Mouse (Mus musculus) cortical plate, adult 2 months (tissue): Measurements from ENCODE around the gene Hoxa6. TPM values are rescaled to one million over a fixed set of nuclear protein-coding genes. Genes with fewer than 3 reads are reported as not detected.

Source experiments
- H3K27ac ChIP-seq: fragments of 200-500 bp; 2 replicates; pipeline ENCODE4 v1.5.1; 2012; ENCODE audit warnings: low read length, control low read depth, inconsistent platforms; ENCODE audit not compliant: insufficient read depth
- H3K4me1 ChIP-seq: fragments of 200-500 bp; 2 replicates; pipeline ENCODE4 v1.6.1; 2011; ENCODE audit warnings: low read length; ENCODE audit not compliant: control insufficient read depth, insufficient read depth
- H3K4me3 ChIP-seq: fragments of 200-500 bp; 2 replicates; pipeline ENCODE4 v1.5.1; 2011; ENCODE audit warnings: mild to moderate bottlenecking, low read length, control low read depth; ENCODE audit not compliant: insufficient read depth
- CTCF ChIP-seq: fragments of 200-500 bp; IDR thresholded peaks from 2 replicates; pipeline ENCODE4 v1.5.1; 2011; ENCODE audit warnings: mild to moderate bottlenecking, control low read depth, low read length; ENCODE audit not compliant: insufficient read depth; ENCODE audit errors: extremely low read depth
- POLR2A ChIP-seq: fragments of 200-500 bp; IDR thresholded peaks from 2 replicates; pipeline ENCODE4 v1.6.1; 2011; ENCODE audit warnings: mild to moderate bottlenecking, low read length, control low read depth; ENCODE audit not compliant: insufficient read depth; ENCODE audit errors: extremely low read depth
- polyA plus RNA-seq: library from polyadenylated mRNA; depleted of rRNA; stranded (reverse); fragments of >200 nt; gene quantifications from 2 replicates; pipeline ENCODE4 v1.2.3, GENCODE M21; 2012

Gene Hoxa6
- polyA plus RNA-seq, 1 experiment = not detected

DNA sequence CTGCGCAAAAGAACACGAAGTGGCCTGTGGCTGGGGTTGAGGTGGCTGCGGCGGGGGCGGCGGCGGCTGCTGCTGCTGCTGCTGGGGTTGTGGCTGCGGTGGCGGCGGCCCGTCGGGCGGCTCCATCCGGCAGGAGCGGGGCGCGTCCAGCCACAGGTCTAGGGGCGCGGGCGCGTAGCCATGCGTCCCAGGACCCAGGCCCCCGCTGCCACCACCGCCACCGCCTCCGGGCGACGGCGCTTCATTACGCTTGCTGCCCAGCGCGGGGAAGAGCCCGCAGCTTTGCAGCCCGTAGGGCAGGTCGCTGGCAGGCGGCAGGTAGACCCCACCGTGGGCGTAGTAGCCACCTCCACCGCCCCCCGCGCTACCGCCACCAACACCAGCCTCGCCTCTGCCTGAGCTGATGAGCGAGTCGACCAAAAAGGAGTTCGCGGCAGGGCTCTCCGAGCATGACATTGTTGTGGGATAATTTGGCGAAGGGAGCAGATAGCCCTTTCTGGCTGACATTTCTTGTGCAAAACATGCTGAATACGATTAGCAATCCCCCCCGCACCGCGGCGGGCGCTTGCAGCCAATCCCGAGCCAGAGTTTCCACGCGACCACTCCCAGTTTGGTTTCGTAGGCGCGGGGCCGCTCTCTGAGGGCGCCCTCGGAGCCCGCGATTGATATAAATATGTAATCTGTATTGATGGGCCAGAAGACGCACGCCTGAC, 26.1 kb upstream of the Hoxa6 start:
- TF ChIP-seq POLR2A (no peak), CTCF (no peak)
- H3K4me1 ChIP-seq = no peaks in the 10 kb centered on the region
- H3K27ac ChIP-seq = no peak overlapping the region
- no peak overlapping the region for H3K4me3 ChIP-seq

DNA sequence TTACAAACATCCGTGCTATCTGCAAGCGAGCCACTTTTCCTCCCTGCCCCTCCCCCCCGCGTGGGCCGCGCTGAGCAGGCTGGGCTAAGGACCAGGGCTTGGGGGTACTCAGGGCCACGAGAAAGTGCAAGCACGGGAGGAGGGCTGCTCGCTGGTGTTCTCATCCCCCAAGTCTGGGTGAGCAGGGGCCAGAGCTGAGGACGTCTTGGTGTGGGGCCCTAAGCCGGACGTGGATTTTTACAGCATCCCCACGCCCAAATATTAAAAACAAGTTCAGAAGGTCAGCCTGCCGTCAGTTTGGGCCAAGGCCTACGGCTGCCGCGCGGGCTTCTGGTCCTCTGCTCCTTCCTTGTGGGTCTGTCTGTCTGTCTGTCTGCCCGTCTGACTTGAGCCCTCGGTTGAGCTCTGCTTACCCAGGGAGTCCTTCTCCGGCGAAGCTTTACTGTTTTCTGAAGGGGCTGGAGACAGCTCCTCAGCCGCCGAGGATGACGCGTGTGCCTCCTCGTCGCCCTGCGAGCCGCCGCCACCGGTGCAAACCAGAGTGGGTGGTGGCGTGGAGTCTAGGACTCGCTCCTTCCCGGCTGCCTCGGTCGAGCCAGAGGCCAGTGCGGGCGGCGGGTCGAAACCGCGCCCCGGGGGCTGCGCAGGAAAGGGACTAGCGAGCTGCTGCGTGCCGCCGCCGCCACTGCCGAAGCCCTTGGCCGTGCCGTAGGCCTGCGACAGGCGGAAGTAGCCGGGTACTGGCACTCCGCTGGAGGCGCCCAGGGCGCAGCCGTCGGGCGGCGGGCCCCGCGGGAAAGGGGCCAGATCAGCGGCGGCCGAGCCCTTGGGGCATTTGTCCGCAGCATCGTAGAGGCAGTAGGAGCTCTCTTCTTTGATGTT, 25.3 kb upstream of the Hoxa6 start:
- no peak for TF ChIP-seq CTCF
- Histone ChIP-seq H3K27ac (no peak overlapping the region), H3K4me3 (no peak overlapping the region), H3K4me1 (no peaks in the 10 kb centered on the region)

DNA sequence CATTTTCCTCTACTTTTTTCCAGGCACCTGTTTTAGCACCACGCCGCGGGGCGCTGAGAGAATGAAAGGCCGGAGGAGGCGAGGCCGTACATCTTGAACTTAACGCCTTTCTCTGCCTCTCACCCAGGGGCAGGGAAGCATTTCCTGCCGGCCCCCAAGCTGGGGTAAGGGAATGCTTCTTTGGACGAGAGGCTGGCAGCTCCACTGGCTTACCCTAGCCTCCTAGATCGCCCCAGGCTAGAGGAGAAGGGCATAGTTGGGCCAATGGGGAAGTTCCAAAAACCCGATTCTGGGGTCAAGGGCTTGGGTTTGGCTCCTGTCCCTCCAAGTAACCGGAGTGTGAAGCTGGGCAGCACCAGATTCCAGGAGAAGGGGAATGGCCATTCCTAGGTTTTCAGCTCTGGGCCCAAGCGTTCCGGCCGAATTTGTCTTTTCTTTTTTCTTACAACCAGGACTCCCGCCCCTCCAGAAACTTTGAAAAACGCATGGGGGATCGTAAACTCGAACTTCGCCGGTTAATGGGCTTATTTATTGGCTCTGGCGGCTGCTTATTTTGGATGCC, 24.5 kb upstream of the Hoxa6 start:
- no peak overlapping the region for H3K27ac ChIP-seq
- no peaks in the 10 kb centered on the region for H3K4me1 ChIP-seq
- no peak overlapping the region for H3K4me3 ChIP-seq
- TF ChIP-seq CTCF (no peak), POLR2A (no peak)

DNA sequence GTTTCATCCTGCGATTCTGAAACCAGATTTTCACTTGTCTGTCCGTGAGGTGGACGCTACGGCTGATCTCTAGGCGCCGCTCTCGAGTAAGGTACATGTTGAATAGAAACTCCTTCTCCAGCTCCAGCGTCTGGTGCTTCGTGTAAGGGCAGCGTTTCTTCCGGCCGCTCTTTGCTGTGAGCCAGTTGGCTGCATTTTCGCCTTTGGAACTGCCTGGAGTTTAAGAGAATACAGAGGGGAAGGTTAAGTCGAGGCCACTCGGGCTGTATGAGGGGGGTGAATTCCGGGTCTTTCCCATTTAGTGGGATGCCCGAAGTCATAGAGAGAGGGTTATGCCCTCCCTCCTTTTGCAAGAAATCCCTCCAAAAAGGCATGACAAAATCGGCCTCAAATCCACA, 24.0 kb upstream of the Hoxa6 start:
- Histone ChIP-seq H3K4me3 (no peak overlapping the region), H3K27ac (no peak overlapping the region), H3K4me1 (no peaks in the 10 kb centered on the region)
- TF ChIP-seq POLR2A = no peak
- TF ChIP-seq CTCF = no peak

DNA sequence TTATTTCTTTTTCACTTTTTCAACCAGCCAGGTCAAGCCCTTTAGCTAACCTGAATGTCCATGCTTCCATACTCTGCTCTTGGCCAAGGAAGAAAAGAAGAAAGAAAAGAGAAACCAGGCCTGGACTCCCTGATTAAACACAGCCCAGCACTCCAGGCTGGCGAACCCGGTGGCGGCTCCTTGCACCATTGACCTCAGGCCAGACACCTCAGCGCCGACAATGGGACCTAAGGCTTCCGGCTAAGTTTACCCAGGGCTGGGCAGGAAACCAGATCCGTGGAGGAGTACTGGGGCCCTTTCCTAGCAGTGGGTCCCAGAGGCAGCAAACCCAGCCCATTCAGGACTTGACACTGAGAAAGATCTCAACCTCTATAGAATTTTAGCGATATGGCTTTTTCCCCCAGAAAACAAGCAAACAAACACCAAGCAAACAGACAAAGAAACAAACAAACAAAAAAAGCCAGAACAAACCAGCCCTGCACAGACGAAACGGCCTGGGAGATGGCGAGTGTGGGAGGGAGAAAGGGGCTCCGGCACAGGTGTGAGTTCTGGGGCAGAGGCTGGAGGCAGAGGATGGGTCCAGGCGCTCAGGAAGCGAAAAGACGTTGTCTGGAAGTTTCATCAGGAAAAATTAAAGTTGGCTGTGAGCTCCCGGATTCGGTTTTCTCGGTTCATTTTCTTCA, 23.5 kb upstream of the Hoxa6 start:
- no peak overlapping the region for H3K27ac ChIP-seq
- H3K4me1 ChIP-seq = no peaks in the 10 kb centered on the region
- H3K4me3 ChIP-seq = no peak overlapping the region
- no peak for TF ChIP-seq CTCF
- TF ChIP-seq POLR2A = no peak

DNA sequence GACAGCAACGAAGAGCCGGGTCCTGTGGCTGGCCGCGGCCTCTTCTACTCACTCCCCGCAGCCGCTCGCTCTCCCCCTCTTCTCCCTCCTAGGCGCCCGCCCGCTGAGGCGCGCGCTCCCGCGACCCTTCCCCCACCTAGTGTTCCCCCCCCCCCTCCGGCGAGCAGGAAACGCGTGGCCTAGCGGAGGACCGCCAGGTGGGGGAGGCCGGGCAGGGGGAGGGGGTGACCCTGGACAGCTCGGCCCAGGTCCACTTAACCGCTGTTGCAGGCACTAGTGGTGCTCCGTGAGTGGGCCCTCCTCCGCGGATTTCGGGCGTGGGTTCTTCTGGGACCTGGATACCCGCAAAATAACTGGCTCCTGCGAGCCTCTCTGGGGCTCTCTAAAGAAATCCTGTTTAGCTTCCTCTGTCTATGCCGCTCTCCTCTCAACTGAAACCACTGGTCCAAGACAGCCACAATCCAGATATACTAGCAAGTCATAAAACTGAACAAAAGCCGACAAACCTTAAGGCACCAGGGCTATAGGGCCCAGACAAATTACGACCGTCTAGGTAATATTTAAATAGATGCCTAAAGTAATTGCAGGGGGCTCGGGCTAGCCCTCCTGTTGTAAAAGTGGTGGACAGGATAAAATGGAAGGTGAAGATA, 22.1 kb upstream of the Hoxa6 start, which contains the start of gene Hoxa9:
TSS of gene Hoxa9 (minus strand) at position 574 of the 650 bp plus-strand sequence.
- H3K27ac ChIP-seq = no peak within 1 kb of the TSS
- TF ChIP-seq CTCF (no peak), POLR2A (no peak)
- no peaks in the 10 kb centered on the region for H3K4me1 ChIP-seq
- H3K4me3 ChIP-seq = no peak within 1 kb of the TSS

DNA sequence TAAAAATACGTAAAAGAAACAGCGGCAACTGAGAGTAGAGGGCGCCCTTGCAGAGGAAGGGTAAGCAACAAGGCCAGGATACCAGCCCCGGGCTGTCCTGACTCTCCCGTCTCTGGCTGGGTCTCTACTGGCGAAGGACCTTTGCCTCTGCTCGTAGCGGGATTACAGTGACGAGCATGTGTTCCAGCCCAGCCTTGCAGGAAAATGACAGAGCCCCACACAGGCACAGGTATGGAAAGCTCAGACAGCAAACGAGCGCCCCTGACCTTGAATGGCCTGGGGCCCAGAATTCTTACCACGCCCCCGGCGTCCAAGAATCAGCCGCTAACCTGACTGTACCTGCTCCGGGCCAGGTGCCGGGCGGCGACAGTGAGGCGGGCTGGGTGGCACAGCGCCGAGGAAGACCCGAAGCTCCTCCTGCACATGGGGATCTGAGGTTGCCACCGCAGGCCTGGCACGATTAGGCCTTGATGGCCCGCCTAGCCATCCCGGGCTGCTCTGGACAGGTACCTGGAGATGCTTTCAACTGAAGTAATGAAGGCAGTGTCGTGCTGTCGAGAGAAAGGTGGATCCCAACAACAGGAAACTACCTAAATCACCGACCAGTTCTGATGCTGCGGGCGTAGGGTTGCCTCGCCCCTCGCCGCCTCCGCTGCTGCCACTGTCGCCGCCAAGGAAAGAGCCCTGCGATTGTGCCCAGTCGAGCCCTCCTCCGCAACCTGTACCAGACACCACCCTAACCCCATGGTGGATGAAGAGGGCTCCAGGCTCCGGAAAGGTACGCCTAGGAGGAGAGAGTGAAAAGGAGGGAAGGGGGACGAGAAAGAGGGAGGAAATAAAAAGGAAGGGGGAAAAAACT, 21.3 kb upstream of the Hoxa6 start:
- H3K27ac ChIP-seq = no peak overlapping the region

More for the DNA sequence above, 21.3 kb upstream of the Hoxa6 start:
- H3K4me3 ChIP-seq = no peak overlapping the region
- no peaks in the 10 kb centered on the region for H3K4me1 ChIP-seq
- TF ChIP-seq CTCF (no peak), POLR2A (no peak)
